Mouse (Mus musculus): Measurements from ENCODE around the gene Erbb3.
"Not testable (repeated sequence)": the region's sequence is repeated elsewhere in the genome, so short reads cannot be mapped to it uniquely, and the experiment has no call there.

Gene Erbb3

GRCm38 (mm10) chr10:128550144-128550823, 39.2 kb downstream of the Erbb3 start:
- not testable (repeated sequence) for DNase-seq

- not testable (repeated sequence) for DNase-seq
Observed at GRCm38 (mm10) chr10:128549682-128550057, 39.8 kb downstream of the Erbb3 start.

- peak; percentile 96 for DNase-seq
Observed at GRCm38 (mm10) chr10:128548947-128549681, 40.3 kb downstream of the Erbb3 start, which contains the start of gene Rpl41. TSS of gene Rpl41 (minus strand) at chr10:128549305.

- DNase-seq, result not testable (repeated sequence)
Observed at GRCm38 (mm10) chr10:128548051-128548791, 41.2 kb downstream of the Erbb3 start.

- peak; percentile 97 for DNase-seq
Observed at GRCm38 (mm10) chr10:128547361-128548032, 42.0 kb downstream of the Erbb3 start, which contains the start of gene Zc3h10. TSS of gene Zc3h10 (minus strand) at chr10:128547774.

GRCm38 (mm10) chr10:128546787-128547186, 42.7 kb downstream of the Erbb3 start:
- DNase-seq, result no peak

GRCm38 (mm10) chr10:128546361-128546760, 43.1 kb downstream of the Erbb3 start:
- peak; percentile 51 for DNase-seq

- no peak for DNase-seq
Observed at GRCm38 (mm10) chr10:128545570-128545898, 43.9 kb downstream of the Erbb3 start.

GRCm38 (mm10) chr10:128544674-128545569, 44.5 kb downstream of the Erbb3 start:
- no peak for DNase-seq

GRCm38 (mm10) chr10:128544151-128544657, 45.2 kb downstream of the Erbb3 start:
- DNase-seq, result no peak

- DNase-seq, result no peak
Observed at GRCm38 (mm10) chr10:128543100-128543499, 46.4 kb downstream of the Erbb3 start.

- DNase-seq, result no peak
Observed at GRCm38 (mm10) chr10:128538340-128538870, 51.0 kb downstream of the Erbb3 start.

GRCm38 (mm10) chr10:128536266-128536940, 53.0 kb downstream of the Erbb3 start:
- peak; percentile 92 for DNase-seq

- no peak for DNase-seq
Observed at GRCm38 (mm10) chr10:128535624-128536265, 53.7 kb downstream of the Erbb3 start.

GRCm38 (mm10) chr10:128535206-128535605, 54.2 kb downstream of the Erbb3 start:
- no peak for DNase-seq

GRCm38 (mm10) chr10:128526366-128527356, 62.8 kb downstream of the Erbb3 start:
- DNase-seq, result no peak

GRCm38 (mm10) chr10:128525671-128526308, 63.7 kb downstream of the Erbb3 start, which contains the start of gene Esyt1:
TSS of gene Esyt1 (minus strand) at chr10:128525871.
- peak; percentile 96 for DNase-seq

Data from kidney, postnatal 14 days (tissue).